Mouse (Mus musculus) liver, postnatal 0 days (tissue): ENCODE results near the gene Tmem45b.

ENCODE experiments used
- CTCF ChIP-seq: sonication (generic); IDR thresholded peaks from 2 replicates; pipeline ENCODE4 v1.5.1; 2016; ENCODE audit warnings: antibody characterized with exemption, low read depth
- EP300 ChIP-seq: IDR thresholded peaks from 2 replicates; pipeline ENCODE4 v1.6.1; 2016; ENCODE audit warnings: antibody characterized with exemption, low read depth, mild to moderate bottlenecking

- TF ChIP-seq CTCF (peak; percentile 86), EP300 (no peak)
Observed at GRCm38 (mm10) chr9:31400441-31400840, 63.8 kb downstream of the Tmem45b start.
